Mouse (Mus musculus) myocyte (in vitro differentiated cells): ENCODE results near the gene Map2k3. TPM values are rescaled to one million over a fixed set of nuclear protein-coding genes. Genes with fewer than 3 reads are reported as not detected.
A peak's percentile ranks its signal among the peaks of the same experiment; 100 is the strongest.

Experiments used
- H3K27me3 ChIP-seq: one replicate; pipeline ENCODE4 v1.6.1; 2011; ENCODE audit not compliant: control insufficient read depth, insufficient read depth, insufficient read length
- H3K36me3 ChIP-seq: one replicate; pipeline ENCODE4 v1.6.1; 2011; ENCODE audit not compliant: control insufficient read depth, insufficient read depth
- H3K4me2 ChIP-seq: one replicate; pipeline ENCODE4 v1.6.1; 2011; ENCODE audit warnings: low read depth, control low read depth
- H3K4me3 ChIP-seq: one replicate; pipeline ENCODE4 v1.5.1; 2011; ENCODE audit warnings: mild to moderate bottlenecking, control low read depth, moderate library complexity
- H3K79me2 ChIP-seq: one replicate; pipeline ENCODE4 v1.6.1; 2011; ENCODE audit not compliant: control insufficient read depth, insufficient read depth
- H3ac ChIP-seq: one replicate; pipeline ENCODE4 v1.6.1; 2011; ENCODE audit not compliant: control insufficient read depth, insufficient read length
- MAX ChIP-seq: IDR thresholded peaks from one replicate; pipeline ENCODE4 v1.6.1; 2011; ENCODE audit warnings: low read depth, mild to moderate bottlenecking, control low read depth
- MYOD1 ChIP-seq, 3 experiments: IDR thresholded peaks; one replicate each; pipeline ENCODE4 v1.6.1; 2011; ENCODE audit warnings: control low read depth in 2 of 3, low read depth in 2 of 3, mild to moderate bottlenecking in 2 of 3, moderate library complexity in 1 of 3; ENCODE audit not compliant: insufficient read length in 2 of 3, control insufficient read depth in 1 of 3
- POLR2A ChIP-seq: IDR thresholded peaks from one replicate; pipeline ENCODE4 v1.6.1; 2011; ENCODE audit warnings: low read depth, mild to moderate bottlenecking, control low read depth, moderate library complexity; ENCODE audit not compliant: insufficient read length
- polyA plus RNA-seq: library from polyadenylated mRNA; unstranded; fragments of >200 nt; fragmentation: generic; extraction: Trizol; gene quantifications from one replicate; pipeline ENCODE4 v1.2.1, GENCODE M21; 2012; ENCODE audit warnings: missing spikeins

The Map2k3 gene
- polyA plus RNA-seq, 1 experiment: 68.5 TPM

- no peaks in the 10 kb centered on the region for H3K79me2 ChIP-seq
- no peak overlapping the region for H3K4me2 ChIP-seq
- H3K27me3 ChIP-seq: no peaks in the 10 kb centered on the region
- TF ChIP-seq MYOD1 (IDR thresholded peaks at IDR 0.05; ENCODE audit: control insufficient read depth in 1 of 3, insufficient read length in 2 of 3, low read depth in 2 of 3): peak in 1 of 3 experiments; percentile 9
- TF ChIP-seq MAX: no peak
- H3K36me3 ChIP-seq: no peaks in the 10 kb centered on the region
- no peak overlapping the region for H3ac ChIP-seq
- no peak overlapping the region for H3K4me3 ChIP-seq
Measured at GRCm38 (mm10) chr11:60984912-60985558, 53.2 kb downstream of the Map2k3 start.

- TF ChIP-seq MYOD1 (IDR thresholded peaks at IDR 0.05; ENCODE audit: control insufficient read depth in 1 of 3, insufficient read length in 2 of 3, low read depth in 2 of 3) (peak in 1 of 3 experiments; percentile 24), POLR2A (no peak)
- no peaks in the 10 kb centered on the region for H3K79me2 ChIP-seq
- H3K27me3 ChIP-seq: no peaks in the 10 kb centered on the region
- no peak overlapping the region for H3K4me2 ChIP-seq
- no peak overlapping the region for H3K4me3 ChIP-seq
- no peaks in the 10 kb centered on the region for H3K36me3 ChIP-seq
- H3ac ChIP-seq: no peak overlapping the region
Measured at GRCm38 (mm10) chr11:60990428-60990827, 58.6 kb downstream of the Map2k3 start.

Other genes with a start within 250 kb of the Map2k3 start
- gene Llgl1, start 232.3 kb upstream of the Map2k3 start, polyA plus RNA-seq: 33.4 TPM
- 247 TPM for gene Flii, start 204.8 kb upstream of the Map2k3 start, polyA plus RNA-seq
- gene Mief2, start 203.6 kb upstream of the Map2k3 start, polyA plus RNA-seq: 49.7 TPM
- 5.7 TPM for gene Top3a, start 154.7 kb upstream of the Map2k3 start, polyA plus RNA-seq
- gene Smcr8, start 154.5 kb upstream of the Map2k3 start, polyA plus RNA-seq: 9.2 TPM
- 6.6 TPM for gene Shmt1, start 120.3 kb upstream of the Map2k3 start, polyA plus RNA-seq
- gene Dhrs7b, start 101.4 kb upstream of the Map2k3 start, polyA plus RNA-seq: 51.2 TPM
- gene Tmem11, start 52.8 kb upstream of the Map2k3 start, polyA plus RNA-seq: 68.7 TPM
- gene Natd1, start 17.3 kb upstream of the Map2k3 start, polyA plus RNA-seq: 20.0 TPM
- 12.5 TPM for gene Kcnj12, start 90.5 kb downstream of the Map2k3 start, polyA plus RNA-seq
- 0.04 TPM for gene Tnfrsf13b, start 194.7 kb downstream of the Map2k3 start, polyA plus RNA-seq
- 58.8 TPM for gene Usp22, start 243.0 kb downstream of the Map2k3 start, polyA plus RNA-seq